Mouse (Mus musculus) large intestine, adult 2 months (tissue): ENCODE measurements at regions not wholly inside any gene's neighbourhood (a gene's known extent, or its start where the extent isn't known, plus 50 kb on each side); places are given as distances from the start of the nearest gene placed in this dataset.

Experiments used
- DNase-seq: peaks from one replicate; pipeline ENCODE4 v3.0.0-alpha.2; 2012; ENCODE audit warnings: low read depth, low spot score
- WGBS: fragments of 180-500 bp; shearing (Covaris S2); methylation state at CpG from one replicate; pipeline ENCODE4 v1.1.7; 2018; 5-methylcytosine and 5-hydroxymethylcytosine counted together

GRCm38 (mm10) chr1:190527545-190528137 is 357.1 kb upstream of the Prox1 start:
- 74% methylated on average over 7 of the region's 7 CpGs for WGBS
- DNase-seq: no peak

DNA sequence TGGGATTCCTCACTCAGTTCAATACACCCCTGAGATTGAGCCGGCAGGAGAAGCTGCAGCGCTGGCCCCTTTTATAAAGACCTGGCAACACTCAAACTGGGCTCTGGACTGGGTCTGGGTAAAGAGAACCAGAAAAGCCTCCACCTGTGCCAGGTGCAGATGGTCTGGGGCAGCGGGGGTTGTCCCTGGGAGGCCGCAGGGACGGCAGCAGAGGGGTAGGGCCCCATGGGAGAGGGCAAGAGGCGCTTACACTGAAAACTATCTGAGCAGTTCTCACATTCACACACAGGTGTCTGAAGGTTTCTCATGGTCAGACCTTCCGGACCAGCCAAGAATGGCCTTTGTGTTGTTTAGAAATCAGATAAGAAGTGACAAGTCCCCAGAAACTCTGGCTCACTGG is 356.1 kb upstream of the Prox1 start:
- no peak for DNase-seq
- WGBS: 26% methylated on average over 7 of the region's 7 CpGs

- 33% methylated on average over 6 of the region's 6 CpGs for WGBS
- no peak for DNase-seq
These were observed 355.5 kb upstream of the Prox1 start for GRCm38 (mm10) chr1:190526046-190526445.

DNA sequence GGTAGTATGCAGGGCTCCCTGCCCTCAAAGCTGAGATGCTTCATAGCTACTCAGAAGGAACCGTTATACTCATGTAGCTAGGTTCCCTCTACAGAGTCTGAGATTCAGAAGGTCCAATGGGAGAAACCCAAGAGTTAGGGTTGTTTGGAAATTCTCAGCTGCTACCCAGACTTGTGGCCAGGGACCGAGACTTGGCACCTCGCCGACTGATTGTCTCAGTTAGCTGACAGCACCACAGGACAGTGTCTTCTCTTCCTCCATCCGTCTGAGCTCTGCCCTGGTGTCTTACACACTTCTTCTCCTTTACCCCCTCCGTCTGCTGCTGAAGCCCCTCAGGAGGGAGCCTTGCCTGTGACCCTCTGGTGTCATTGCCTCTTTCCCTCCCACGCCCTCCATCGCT is 329.6 kb upstream of the Prox1 start:
- whole genome bisulfite sequencing: 87% methylated on average over 8 of the region's 8 CpGs
- no peak for DNase-seq

GRCm38 (mm10) chr1:190497474-190497873 is 327.0 kb upstream of the Prox1 start:
- 76% methylated on average over 4 of the region's 4 CpGs for WGBS
- DNase-seq: no peak

DNA sequence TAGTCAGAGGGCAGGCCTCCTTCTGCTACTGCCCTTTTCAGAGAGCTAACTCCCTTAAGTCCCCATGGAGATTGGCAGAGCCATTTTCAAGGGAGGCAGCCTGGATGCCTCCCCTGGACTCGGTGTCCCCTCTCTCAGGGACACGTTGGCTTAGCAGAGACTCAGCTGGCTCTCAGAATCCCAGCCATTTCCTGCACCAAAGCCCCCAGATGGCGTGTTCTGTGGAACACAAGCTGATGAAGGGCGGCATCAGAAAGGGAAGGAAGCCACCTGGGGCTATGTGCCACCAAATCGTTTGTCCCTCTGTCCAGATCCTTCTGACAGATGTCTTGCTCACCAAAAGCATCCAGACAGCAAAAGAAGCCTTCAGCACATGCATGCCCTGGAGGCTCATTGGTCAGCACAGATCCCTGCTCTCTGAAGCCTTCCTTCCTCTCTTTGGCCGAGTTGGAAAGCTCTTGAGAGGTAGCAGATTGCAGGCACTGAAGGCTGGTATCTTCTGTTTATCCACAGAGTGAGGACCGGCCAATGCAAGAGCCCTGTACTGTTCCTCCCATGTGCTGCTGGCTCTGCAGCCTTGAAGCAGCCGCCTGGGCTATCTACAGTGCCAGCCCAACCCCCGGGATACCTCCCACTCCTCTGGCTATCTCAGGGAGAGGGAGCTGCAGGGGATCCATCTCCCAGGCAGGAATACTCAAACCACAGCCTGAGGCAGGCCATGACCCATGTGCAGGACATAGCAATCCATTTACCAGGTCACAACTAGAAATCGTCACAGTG is 325.4 kb upstream of the Prox1 start:
- 53% methylated on average over 10 of the region's 10 CpGs for WGBS
- no peak for DNase-seq

- no peak for DNase-seq
- WGBS: 74% methylated on average over 7 of the region's 7 CpGs
These were observed 316.1 kb upstream of the Prox1 start for GRCm38 (mm10) chr1:190486551-190487104.

DNA sequence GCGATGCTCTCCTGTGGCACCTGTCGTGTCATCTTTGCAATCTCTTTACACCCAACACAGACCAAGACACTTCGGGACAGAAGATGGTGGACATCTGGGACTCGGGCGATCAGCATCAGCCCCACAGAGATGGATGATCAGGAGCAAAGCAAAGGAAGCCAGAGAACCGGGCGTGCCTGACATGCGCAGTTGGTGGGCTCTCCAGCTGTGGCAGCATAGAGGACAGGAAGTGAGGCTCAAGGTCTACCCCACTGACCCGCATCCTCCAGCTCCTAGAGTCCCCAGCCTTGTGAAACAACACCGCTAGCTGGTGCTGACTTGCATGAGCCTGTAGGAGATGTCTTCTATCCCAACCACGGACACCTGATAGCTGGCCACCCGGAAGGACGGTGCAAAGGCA is 312.9 kb upstream of the Prox1 start:
- WGBS: 85% methylated on average over 13 of the region's 13 CpGs
- DNase-seq: no peak

GRCm38 (mm10) chr1:190481071-190481470 is 310.6 kb upstream of the Prox1 start:
- no peak for DNase-seq
- 60% methylated on average over 11 of the region's 11 CpGs for WGBS

DNA sequence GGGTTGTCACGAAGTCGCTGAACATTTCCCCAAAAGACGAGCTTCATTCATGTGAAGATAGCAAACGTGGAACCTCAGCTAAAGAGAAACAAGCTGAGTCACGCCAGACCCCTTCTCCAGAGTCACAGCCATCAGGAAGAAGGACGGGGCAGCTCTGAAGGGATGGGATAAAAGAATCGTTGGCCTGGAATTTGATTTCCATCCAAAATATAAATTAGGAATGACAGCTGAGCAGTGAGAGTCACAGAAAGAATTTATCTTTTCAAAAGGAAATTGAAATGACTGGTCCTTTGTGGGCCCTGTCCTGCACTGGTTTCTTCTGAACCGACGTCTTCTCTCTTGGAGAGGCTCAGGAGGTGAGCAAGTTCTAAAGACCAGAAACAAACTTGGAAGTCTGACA is 310.1 kb upstream of the Prox1 start:
- no peak for DNase-seq
- 74% methylated on average over 9 of the region's 9 CpGs for WGBS

- 63% methylated on average over 8 of the region's 8 CpGs for WGBS
- no peak for DNase-seq
These were observed 302.2 kb upstream of the Prox1 start for GRCm38 (mm10) chr1:190472761-190473160.

DNA sequence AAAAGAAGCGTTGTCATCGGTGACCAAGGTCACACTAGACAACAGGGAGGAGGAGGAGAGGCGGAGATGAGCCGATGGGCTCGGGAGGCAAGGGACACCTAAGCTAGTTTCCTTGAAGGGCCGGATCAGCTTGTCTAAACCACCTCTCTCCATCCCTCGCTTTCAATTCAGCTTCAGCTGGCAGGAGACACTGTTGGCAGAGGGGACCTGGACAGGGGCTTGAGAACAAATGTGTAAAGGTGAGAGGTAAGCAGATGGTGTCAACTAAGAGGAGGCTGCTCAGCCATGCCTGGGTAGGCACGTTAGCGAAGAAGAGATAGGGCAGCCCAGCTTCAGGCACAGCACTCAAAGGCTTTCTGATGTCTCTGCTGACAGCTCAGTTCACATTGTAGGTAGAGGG is 299.8 kb upstream of the Prox1 start:
- WGBS: 56% methylated on average over 9 of the region's 9 CpGs
- no peak for DNase-seq

- DNase-seq: no peak
- WGBS: 66% methylated on average over 12 of the region's 12 CpGs
These were observed 287.1 kb upstream of the Prox1 start for GRCm38 (mm10) chr1:190457541-190458061.

GRCm38 (mm10) chr1:190453549-190453948 is 283.0 kb upstream of the Prox1 start:
- no peak for DNase-seq
- 93% methylated on average over 10 of the region's 10 CpGs for WGBS

DNA sequence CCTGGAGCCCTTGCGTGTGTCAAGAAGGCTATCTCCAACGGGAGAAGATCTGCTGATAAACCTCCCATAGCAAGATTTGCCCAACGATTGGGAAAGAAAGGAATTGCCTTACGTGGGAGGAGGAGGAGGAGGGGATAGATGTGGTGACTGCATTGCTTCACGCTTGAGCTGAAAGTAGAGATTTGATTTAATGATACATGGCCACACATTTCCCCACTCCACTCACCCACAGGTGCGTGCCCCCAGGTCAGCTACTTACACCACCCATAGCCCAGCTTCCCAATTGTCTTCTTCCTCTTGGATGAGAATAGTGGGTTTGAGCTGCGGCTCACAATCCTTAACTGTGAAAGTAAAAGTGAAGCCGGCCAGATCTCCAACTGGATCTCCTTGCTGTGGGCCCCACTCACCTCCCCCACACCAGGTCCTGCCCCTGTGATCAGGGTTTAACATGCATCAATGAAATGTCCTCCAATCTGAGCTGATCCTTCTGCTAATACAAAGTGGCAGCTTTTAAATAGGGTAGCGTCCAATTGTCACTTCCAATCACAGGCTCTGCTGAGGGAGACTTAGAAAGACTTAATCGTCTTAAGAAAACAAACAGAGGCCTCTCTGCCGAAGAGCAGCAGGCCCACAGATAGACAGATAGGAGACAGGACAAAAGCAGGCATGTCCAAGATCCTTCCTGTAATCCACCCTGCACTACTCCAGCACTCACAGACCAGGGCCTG is 281.8 kb upstream of the Prox1 start:
- DNase-seq: no peak
- WGBS: 71% methylated on average over 11 of the region's 11 CpGs

DNA sequence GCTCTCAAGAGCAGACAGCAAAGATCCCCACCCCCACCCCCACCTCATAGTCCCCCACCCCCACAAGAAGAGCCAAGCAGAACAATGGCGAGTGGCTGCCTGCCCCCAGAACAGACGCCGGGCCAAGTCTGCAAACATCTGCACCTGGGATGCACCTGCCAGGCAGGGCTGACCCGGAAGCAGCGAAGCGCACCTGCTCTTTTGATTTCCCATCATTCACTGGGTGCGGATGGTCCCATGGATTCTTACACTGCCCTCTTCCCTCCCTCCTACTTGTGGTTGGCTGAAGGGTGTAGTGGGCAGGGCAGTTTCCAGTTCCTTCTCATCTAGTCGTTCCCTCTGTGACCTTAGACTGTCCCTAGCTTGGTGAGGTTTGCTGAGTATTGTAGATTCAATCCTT is 277.7 kb upstream of the Prox1 start:
- peak; percentile 43 for DNase-seq
- 10% methylated on average over 8 of the region's 8 CpGs for WGBS

GRCm38 (mm10) chr1:190447253-190447652 is 276.7 kb upstream of the Prox1 start:
- DNase-seq: no peak
- 32% methylated on average over 7 of the region's 7 CpGs for WGBS

DNA sequence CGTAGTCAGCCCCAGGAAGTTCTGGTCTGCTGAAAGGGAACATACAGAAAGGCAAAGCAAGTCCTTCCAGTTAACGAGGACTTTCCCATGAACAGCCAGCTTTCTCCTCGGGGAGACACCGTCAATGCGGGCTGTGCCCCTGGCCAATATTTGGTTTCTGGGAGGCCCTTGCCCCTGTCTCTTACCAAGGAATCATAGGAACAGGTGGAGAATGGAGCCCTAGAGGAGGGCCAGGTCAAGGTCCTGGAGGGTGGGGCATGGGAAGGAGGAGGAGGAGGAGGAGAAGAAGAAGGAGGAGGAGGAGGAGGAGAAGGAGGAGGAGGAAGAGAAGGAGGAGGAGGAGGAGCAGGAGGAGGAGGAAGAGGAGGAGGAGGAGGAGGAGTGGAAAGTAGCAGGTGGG is 276.2 kb upstream of the Prox1 start:
- 30% methylated on average over 5 of the region's 5 CpGs for WGBS
- no peak for DNase-seq

DNA sequence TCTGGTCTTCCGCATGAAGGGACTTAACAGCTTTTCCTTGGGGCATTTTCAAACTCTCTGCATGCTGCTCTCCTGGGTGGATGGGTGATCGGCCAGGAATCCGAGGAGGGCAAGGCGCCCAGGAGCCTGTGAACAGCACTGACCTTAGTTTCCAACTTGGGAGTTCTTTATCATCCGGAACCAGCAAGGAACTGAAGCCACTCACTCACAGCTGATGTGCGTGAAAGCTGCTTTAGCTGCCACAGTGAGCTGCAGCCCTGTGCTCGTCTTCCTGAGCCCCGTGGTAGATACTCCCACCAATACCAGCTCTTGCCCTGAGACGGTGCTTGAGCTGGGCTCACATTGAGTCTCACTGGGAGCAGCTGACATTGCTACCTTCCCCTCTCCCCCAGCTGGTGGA is 273.9 kb upstream of the Prox1 start:
- WGBS: 87% methylated on average over 9 of the region's 9 CpGs
- no peak for DNase-seq

GRCm38 (mm10) chr1:190443234-190443633 is 272.7 kb upstream of the Prox1 start:
- WGBS: 65% methylated on average over 3 of the region's 3 CpGs
- no peak for DNase-seq
